In genomic region chr1:139210505-139210904, GRCm38 (mm10) we compare ENCODE assay signal across 20 mouse cellular contexts.
A peak's percentile ranks its signal among the peaks of the same experiment; 100 is the strongest.
DNase-seq lines count a peak whose midpoint lies in the region; ATAC-seq and TF ChIP-seq lines count a peak whose summit lies in the region.
"Had no signal": no experiment of that assay in that cellular context is flagged by ENCODE, and none has a peak within 500 bp of the region (broad histone marks: within the 10 kb centered on the region; RNA-seq: fewer than 3 reads in every experiment).

No protein-coding gene starts in this region.

- H3K27me3 ChIP-seq in intestine, embryonic 14.5 days (replicated peaks; ENCODE audit: control insufficient read depth, insufficient read depth, low read length): no peaks in the 10 kb centered on the region
- no peaks in the 10 kb centered on the region for H3K27me3 ChIP-seq in intestine, postnatal 0 days (replicated peaks; ENCODE audit: control insufficient read depth, insufficient read depth, low read length)
- H3K27me3 ChIP-seq in C2C12 (ENCODE audit: control insufficient read depth, insufficient read depth, insufficient read length): no peaks in the 10 kb centered on the region
- no peaks in the 10 kb centered on the region for H3K27me3 ChIP-seq in limb, embryonic 10.5 days (ENCODE audit: low read depth, poor library complexity, severe bottlenecking)
- H3K27me3 ChIP-seq: embryonic facial prominence, embryonic 13.5 days; hindbrain, embryonic 12.5 days; liver, embryonic 15.5 days; lung, embryonic 15.5 days; neural tube, embryonic 15.5 days had no signal

- DNase-seq in intestine, embryonic 14.5 days (ENCODE audit: low spot score): no peak
- peak; percentile 6 for DNase-seq in 3134 (ENCODE audit: extremely low read depth, insufficient read length, low spot score)
- DNase-seq in limb, embryonic 10.5 days (ENCODE audit: low spot score): no peak
- no peak for DNase-seq in spleen, postnatal 10 days (ENCODE audit: low spot score in 2 of 2)
- no peak for DNase-seq in ovary, postnatal 10 days (ENCODE audit: low spot score)
- DNase-seq: cerebellum, adult 9-11 months; gastrocnemius, postnatal 36 days; kidney, adult 18-20 months; liver; thymus, adult 2 months; thymus, postnatal 4 days had no signal

- no peaks in the 10 kb centered on the region for H3K9me3 ChIP-seq in intestine, embryonic 14.5 days (ENCODE audit: control insufficient read depth, low read length)
- H3K9me3 ChIP-seq in intestine, postnatal 0 days (ENCODE audit: control insufficient read depth): no peaks in the 10 kb centered on the region
- H3K9me3 ChIP-seq in limb, embryonic 10.5 days (replicated peaks): no peaks in the 10 kb centered on the region
- H3K9me3 ChIP-seq: embryonic facial prominence, embryonic 13.5 days; hindbrain, embryonic 12.5 days; liver, embryonic 15.5 days; lung, embryonic 15.5 days; neural tube, embryonic 15.5 days had no signal

- ATAC-seq in intestine, embryonic 14.5 days (replicated peaks; ENCODE audit: low FRiP score, low TSS enrichment, low read depth): no peak
- no peak for ATAC-seq in intestine, postnatal 0 days

- no peak overlapping the region for H3K9ac ChIP-seq in intestine, embryonic 14.5 days (ENCODE audit: low read length)
- no peak overlapping the region for H3K9ac ChIP-seq in intestine, postnatal 0 days (ENCODE audit: low read depth, low read length)
- H3K9ac ChIP-seq: embryonic facial prominence, embryonic 13.5 days; hindbrain, embryonic 12.5 days; liver, embryonic 15.5 days; lung, embryonic 15.5 days; neural tube, embryonic 15.5 days had no signal

- no peaks in the 10 kb centered on the region for H3K79me2 ChIP-seq in C2C12 (ENCODE audit: control insufficient read depth, insufficient read depth)

- H3K79me3 ChIP-seq in C2C12 (ENCODE audit: low read depth): no peaks in the 10 kb centered on the region

- H3K27ac ChIP-seq in intestine, embryonic 14.5 days (ENCODE audit: low read depth): peak overlapping the region; percentile 40; the same call in 1 of the 2 replicates
- no peak overlapping the region for H3K27ac ChIP-seq in intestine, postnatal 0 days (ENCODE audit: low read depth, low read length)
- peak overlapping the region; percentile 61 for H3K27ac ChIP-seq in limb, embryonic 10.5 days
- H3K27ac ChIP-seq: embryonic facial prominence, embryonic 13.5 days; hindbrain, embryonic 12.5 days; kidney, postnatal 0 days; liver, embryonic 15.5 days; lung, embryonic 15.5 days; macrophage had no signal

- TF ChIP-seq CTCF in intestine, postnatal 0 days (IDR thresholded peaks at IDR 0.05; ENCODE audit: low read depth): no peak
- no peak for TF ChIP-seq CTCF in C2C12 (IDR thresholded peaks at IDR 0.05; ENCODE audit: control insufficient read depth, insufficient read depth, insufficient read length)

- H3K4me2 ChIP-seq in intestine, embryonic 14.5 days (ENCODE audit: low read length): no peak overlapping the region
- no peak overlapping the region for H3K4me2 ChIP-seq in intestine, postnatal 0 days (replicated peaks; ENCODE audit: low read depth)
- H3K4me2 ChIP-seq: embryonic facial prominence, embryonic 13.5 days; liver, embryonic 15.5 days; lung, embryonic 15.5 days had no signal

- no peak overlapping the region for H3ac ChIP-seq in C2C12 (ENCODE audit: control insufficient read depth, insufficient read length, low read depth)

- peaks cover 7% of the 10 kb centered on the region; the same call in 1 of the 2 replicates for H3K4me1 ChIP-seq in intestine, embryonic 14.5 days (replicated peaks; ENCODE audit: control insufficient read depth, insufficient read depth, low read length)
- H3K4me1 ChIP-seq in intestine, postnatal 0 days (replicated peaks; ENCODE audit: control insufficient read depth, insufficient read depth, low read length): no peaks in the 10 kb centered on the region
- peaks cover 71% of the 10 kb centered on the region for H3K4me1 ChIP-seq in limb, embryonic 10.5 days
- H3K4me1 ChIP-seq: liver, embryonic 15.5 days had no signal

- no peaks in the 10 kb centered on the region for H3K36me3 ChIP-seq in intestine, embryonic 14.5 days (ENCODE audit: control insufficient read depth, insufficient read depth, low read length)
- H3K36me3 ChIP-seq in intestine, postnatal 0 days (ENCODE audit: control insufficient read depth, insufficient read depth): no peaks in the 10 kb centered on the region
- H3K36me3 ChIP-seq in C2C12 (ENCODE audit: control insufficient read depth, insufficient read depth): no peaks in the 10 kb centered on the region
- no peaks in the 10 kb centered on the region for H3K36me3 ChIP-seq in limb, embryonic 10.5 days
- H3K36me3 ChIP-seq: embryonic facial prominence, embryonic 13.5 days; hindbrain, embryonic 12.5 days; liver, embryonic 15.5 days; lung, embryonic 15.5 days; neural tube, embryonic 15.5 days had no signal

- H3K4me3 ChIP-seq in intestine, embryonic 14.5 days (ENCODE audit: low read depth, low read length): no peak overlapping the region
- H3K4me3 ChIP-seq in intestine, postnatal 0 days (ENCODE audit: low read depth, low read length): no peak overlapping the region
- no peak overlapping the region for H3K4me3 ChIP-seq in C2C12 (ENCODE audit: insufficient read depth, poor library complexity, severe bottlenecking)
- H3K4me3 ChIP-seq in limb, embryonic 10.5 days: no peak overlapping the region
- H3K4me3 ChIP-seq: embryonic facial prominence, embryonic 13.5 days; hindbrain, embryonic 12.5 days; liver, embryonic 15.5 days; lung, embryonic 15.5 days; neural tube, embryonic 15.5 days had no signal

- 44% methylated on average over 4 of the region's 4 CpGs for WGBS in intestine, embryonic 14.5 days
- 46% methylated on average over 4 of the region's 4 CpGs for WGBS in intestine, postnatal 0 days
- WGBS in limb, embryonic 10.5 days: 78% methylated on average over 4 of the region's 4 CpGs

TF ChIP-seq in C2C12, 6 proteins besides CTCF, POLR2A, EP300 and RAD21:
- peak; percentile 33 for TF ChIP-seq MYOD1 (IDR thresholded peaks at IDR 0.05; ENCODE audit: control insufficient read depth, insufficient read length, low read depth)
- TF ChIP-seq FOSL1 (IDR thresholded peaks at IDR 0.05; ENCODE audit: insufficient read depth, low read length, poor library complexity, severe bottlenecking): no peak
TF ChIP-seq in C2C12: peak in this region for 1.
